Mouse (Mus musculus) NIH3T3 (cell line): ENCODE measurements around the gene Actg1.
"Not testable (repeated sequence)": the region's sequence is repeated elsewhere in the genome, so short reads cannot be mapped to it uniquely, and the experiment has no call there.

Experiments
- DNase-seq: peaks from one replicate; pipeline ENCODE4 v3.0.0-alpha.2; 2012; ENCODE audit warnings: low read depth

Gene Actg1

GRCm38 (mm10) chr11:120360755-120361154, 12.4 kb upstream of the Actg1 start:
- DNase-seq = no peak

GRCm38 (mm10) chr11:120360062-120360461, 11.7 kb upstream of the Actg1 start:
- DNase-seq = no peak

- no peak for DNase-seq
Observed at GRCm38 (mm10) chr11:120359391-120359790, 11.0 kb upstream of the Actg1 start.

- DNase-seq = peak; percentile 89
Observed at GRCm38 (mm10) chr11:120357791-120358401, 9.6 kb upstream of the Actg1 start.

- no peak for DNase-seq
Observed at GRCm38 (mm10) chr11:120356900-120357299, 8.6 kb upstream of the Actg1 start.

DNA sequence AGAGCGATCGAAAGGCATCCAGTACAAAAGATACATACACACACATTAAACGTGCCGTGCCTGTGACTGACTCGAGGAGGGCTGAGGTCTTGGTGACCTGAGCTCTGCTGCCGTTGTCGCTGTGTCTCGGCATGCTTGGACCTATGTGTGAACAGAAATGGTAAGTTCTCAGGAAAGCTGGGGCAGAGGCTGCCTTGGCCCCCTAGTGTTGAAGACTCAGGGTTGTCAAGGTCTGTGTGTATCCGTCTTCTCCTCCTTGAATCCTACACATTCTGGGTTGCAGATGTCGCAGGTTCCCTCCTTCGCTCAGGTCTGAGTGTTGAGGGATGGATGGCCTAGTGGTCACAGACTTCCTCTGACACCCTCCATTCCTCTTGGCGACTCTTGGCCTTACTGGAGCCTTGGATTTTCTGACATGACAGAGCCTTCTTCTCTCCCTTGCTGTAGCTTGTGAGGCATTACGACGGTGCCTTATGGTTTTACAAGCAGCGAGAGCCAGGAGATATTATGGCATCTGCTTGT, 8.0 kb upstream of the Actg1 start:
- DNase-seq = no peak

- DNase-seq = peak; percentile 55
Observed at GRCm38 (mm10) chr11:120355277-120356039, 7.1 kb upstream of the Actg1 start.

GRCm38 (mm10) chr11:120354304-120355276, 6.2 kb upstream of the Actg1 start:
- DNase-seq = peak; percentile 82

DNA sequence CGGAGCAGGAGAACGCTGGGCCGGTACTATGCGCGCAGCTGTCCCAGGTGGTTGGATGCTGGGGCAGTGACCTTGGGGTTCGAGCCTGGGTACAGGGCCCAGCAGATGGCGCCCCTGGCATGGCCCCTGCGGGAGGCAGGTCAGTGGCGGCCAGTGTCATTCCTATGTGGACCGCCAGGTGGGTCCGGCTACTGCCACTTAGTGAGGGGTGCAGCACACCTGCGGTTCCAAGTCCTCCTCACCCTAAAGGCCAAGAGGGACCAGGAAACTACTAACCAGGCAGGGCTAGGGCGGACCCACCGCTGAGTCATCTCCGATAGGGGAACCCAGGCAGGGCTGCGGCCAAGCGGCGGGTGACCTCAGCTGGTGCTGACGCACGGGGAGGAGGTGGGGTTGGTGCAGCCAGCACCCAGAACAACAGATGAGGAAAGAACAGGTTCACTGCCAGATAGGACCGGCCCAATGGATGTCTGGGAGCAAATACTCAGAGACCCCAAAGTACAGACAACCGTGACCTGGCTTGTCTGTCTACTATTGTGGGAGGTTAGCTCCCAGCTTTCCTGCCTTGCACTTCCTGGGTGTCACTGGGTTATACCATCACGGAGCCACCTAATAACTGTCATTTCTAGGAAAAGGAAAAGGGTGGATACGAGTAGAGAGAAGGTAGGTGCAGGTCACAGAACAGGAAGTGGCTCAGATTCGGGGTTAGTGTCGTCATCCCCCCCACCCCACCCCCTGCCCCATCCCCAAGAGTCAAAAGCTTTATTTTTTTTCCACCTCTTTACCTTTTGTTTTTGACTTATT, 5.4 kb upstream of the Actg1 start:
- peak; percentile 84 for DNase-seq

- peak; percentile 84 for DNase-seq
Observed at GRCm38 (mm10) chr11:120352571-120353290, 4.4 kb upstream of the Actg1 start.

GRCm38 (mm10) chr11:120352093-120352350, 3.7 kb upstream of the Actg1 start:
- not testable (repeated sequence) for DNase-seq

DNA sequence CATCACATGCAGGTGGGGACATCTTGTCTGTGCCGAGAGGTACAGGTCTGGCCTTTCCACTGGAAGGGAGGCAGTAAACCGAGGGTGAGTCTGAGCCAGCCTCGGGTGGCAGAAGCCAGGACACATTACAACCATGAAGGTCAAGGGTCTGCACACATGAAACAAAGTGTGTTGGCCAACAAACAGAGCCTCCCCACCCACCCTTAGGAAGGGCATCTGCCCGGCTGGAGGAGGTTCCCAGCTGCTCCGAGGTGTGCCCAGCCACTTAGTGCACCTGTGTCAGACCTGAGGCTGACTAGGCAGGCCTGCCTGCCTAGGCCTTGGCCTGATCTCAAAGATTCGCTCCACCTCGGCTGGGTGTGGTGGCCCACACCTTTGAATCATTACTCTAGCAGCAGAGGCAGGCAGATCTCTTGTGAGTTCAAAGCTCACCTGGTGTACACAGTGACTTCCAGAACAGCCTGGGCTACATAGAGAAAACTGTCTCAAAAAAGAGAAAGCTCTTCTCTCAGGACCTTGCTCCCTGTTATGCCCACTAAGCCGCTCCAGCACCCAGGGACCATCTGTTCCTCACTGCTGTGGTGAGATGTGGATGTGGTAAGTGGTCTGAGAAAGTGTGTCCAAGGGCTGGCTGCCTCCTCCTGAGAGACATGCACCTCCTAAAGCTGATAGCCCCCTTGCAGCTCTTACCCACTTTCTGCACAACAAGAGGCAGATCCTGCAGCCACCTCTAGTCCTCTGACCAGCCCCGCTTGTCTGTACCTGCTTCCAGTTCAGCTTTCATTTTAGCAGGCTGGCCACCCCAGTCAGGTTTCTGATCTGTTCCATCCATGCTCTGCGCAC, 3.1 kb upstream of the Actg1 start:
- DNase-seq = no peak

- no peak for DNase-seq
Observed at GRCm38 (mm10) chr11:120350711-120351110, 2.4 kb upstream of the Actg1 start.

DNA sequence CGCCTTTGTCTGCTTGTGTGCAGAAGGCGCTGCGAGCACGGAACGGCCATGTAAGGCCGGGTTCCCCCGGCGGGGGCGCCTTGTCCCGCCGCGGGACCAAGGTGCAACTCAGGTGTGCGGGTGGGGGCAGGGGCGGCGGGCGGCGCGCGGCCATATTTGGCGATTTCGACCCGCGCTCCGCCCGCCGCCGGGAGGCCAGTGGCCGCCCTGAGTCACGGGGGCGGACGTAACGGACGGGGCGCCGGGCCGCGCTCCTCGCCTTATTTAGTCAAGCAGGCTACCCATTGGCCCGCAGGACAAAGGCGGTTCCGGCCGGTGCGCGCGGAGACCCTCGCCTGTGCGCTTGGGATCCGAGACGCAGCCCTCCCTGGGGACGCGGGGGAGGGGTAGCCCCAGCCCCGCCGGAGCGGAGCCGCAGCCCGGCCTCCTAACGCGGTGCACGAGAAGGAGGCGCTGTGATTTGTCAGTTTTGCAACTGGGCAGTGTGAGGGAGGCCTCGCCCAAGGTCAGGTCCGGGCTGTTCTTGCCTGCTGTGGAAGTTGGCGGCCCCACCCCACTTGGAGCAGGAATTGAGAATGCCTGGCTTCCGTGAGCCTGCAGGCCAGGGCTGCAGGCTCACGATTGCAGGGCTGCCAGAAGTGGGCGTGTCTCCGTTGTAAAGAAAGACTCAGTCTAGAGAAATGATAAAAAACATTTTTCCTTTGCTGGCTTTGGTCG, 1.8 kb upstream of the Actg1 start:
- peak; percentile 98 for DNase-seq

DNA sequence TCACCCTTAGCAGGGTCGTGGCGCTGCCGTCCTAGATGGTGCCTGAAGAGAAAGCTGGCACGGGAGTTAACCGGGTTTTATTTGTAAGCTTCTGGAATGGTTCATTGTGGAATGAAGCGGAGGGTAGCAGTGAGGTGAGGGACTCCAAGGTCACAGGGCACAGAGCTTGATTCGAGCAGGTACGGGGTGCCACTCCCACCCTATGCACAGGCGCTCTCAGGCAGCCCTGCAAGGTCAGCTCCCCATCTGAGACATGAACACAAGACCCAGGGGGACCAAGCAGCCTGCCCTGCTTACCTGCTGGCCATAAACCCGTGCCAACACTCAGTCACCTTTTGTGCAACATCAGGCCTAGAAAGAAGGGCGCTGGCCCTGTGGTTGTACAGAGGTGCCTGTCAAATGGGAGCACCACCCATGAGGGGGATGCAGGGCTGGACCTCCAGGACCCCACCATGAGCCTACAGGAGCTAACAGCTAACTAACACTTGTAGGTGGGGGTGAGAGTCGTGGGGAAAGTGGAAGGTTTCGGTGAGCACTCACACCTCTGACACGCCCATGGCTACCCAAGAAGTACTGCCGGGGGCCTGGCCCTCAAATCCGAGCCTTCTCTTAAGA, 1.1 kb upstream of the Actg1 start:
- DNase-seq = no peak

GRCm38 (mm10) chr11:120348684-120349370, 485 bp upstream of the Actg1 start:
- DNase-seq = peak; percentile 80

DNA sequence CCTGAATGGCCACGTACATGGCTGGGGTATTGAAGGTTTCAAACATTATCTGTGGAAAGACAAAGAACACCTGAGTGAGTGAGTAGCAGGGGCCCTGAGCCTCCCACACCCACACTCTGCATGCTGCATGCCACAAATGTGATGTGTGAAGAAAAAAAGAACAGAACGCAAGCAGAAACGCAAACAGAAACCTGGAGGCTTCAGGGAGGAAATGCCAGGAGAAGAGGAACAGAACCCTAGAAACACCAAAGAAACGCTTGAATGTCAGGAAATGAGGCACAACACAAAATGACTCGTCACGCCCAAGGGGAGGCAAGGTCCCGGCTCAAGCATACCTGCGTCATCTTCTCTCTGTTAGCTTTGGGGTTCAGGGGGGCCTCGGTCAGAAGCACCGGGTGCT, 1.0 kb downstream of the Actg1 start:
- DNase-seq = peak; percentile 58

DNA sequence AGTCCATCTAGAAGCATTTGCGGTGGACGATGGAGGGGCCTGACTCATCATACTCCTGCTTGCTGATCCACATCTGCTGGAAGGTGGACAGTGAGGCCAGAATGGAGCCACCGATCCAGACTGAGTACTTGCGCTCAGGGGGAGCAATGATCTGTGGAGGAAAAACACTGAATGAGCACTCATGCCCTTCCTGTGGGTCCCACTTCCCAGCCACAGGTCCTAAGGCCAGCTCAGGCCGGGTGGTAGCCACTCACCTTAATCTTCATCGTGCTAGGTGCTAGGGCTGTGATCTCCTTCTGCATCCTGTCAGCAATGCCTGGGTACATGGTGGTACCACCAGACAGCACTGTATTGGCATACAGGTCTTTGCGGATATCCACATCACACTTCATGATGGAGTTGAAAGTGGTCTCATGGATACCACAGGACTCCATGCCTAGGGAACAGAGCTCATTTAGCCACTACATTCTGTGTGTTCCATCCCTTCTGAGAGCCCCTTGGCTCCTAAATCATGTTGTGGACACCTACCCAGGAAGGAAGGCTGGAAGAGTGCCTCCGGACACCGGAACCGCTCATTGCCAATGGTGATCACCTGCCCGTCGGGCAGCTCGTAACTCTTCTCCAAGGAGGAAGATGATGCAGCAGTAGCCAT, 1.8 kb downstream of the Actg1 start:
- DNase-seq = peak; percentile 47
